Mouse (Mus musculus): ENCODE results near the gene Kcnq1. TPM values are rescaled to one million over a fixed set of nuclear protein-coding genes. Genes with fewer than 3 reads are reported as not detected.

The Kcnq1 gene
- polyA plus RNA-seq, 1 experiment from 2014 or later = 1.1 TPM

DNA sequence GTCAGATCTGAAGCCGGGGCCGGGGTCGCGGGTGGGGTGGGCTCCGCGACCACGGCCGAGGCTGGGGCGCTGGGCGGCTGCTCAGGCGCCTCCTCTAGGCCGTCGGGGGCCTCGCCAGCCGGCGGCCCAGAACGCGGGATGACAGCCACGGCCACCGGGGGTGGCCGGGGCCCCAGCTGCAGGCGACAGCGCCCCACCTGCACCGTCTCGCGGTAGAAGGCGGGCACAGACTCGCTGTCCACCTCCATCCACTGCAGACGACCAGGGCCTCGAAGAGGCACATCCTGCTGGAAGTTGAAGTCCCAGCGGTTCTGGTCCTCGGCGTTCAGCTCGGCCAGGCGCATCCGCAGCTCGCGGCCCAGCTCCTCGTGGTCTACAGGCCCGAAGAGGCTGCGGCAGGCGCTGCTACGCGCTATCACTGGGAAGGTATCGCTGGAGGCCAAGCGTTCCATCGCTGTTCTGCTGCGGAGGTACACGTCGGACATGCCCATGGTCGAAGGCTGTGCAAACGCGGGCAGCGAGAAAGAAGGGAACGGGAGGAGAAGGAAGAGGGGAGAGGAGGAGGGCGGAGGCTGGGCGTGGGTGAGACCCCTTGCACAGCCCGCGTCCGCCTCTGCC lies 354.2 kb downstream of the Kcnq1 start:
- Histone ChIP-seq H3K27me3 (ENCODE audit: control insufficient read depth, insufficient read depth, low read length) (no peaks in the 10 kb centered on the region), H3K9me3 (ENCODE audit: control insufficient read depth, low read length) (peaks cover 7% of the 10 kb centered on the region; the same call in 1 of the 2 replicates), H3K27ac (ENCODE audit: low read depth, low read length) (peak overlapping the region; percentile 57), H3K4me1 (ENCODE audit: control insufficient read depth, insufficient read depth, low read length) (peaks cover 9% of the 10 kb centered on the region), H3K9ac (ENCODE audit: low read length) (peak overlapping the region; percentile 78), H3K4me3 (ENCODE audit: low read depth, low read length) (peak overlapping the region; percentile 44), H3K36me3 (ENCODE audit: control insufficient read depth, insufficient read depth, low read length) (no peaks in the 10 kb centered on the region), H3K4me2 (peak overlapping the region; percentile 39)
- DNase-seq (ENCODE audit: low spot score, missing footprints) (peak; percentile 86), ATAC-seq (ENCODE audit: low FRiP score) (peak; percentile 25)
- WGBS = 33% methylated on average over 56 of the region's 60 CpGs

DNA sequence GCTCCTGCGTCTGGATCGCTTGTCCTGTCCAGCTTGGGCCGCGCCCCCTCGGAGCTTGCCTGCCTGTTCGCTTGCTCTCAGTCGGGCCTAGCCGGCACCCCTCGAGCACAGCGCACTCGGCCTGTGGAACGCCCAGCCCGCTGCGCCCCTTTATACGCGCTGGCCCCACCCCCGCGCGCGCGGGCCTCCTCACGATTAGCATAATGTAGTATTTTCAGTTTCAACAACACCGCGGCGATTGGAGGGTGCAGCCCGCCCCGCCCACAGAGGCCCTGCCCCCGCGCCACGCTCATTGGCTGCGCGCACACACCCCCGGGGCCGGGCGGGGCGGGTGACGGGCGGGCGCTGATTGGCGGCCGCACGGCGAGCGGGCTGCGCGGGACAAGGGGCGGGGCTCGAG lies 354.7 kb downstream of the Kcnq1 start, which contains the start of gene Cdkn1c:
Cdkn1c (minus strand) TSS at position 177 of the 400 bp plus-strand sequence.
- Histone ChIP-seq H3K36me3 (ENCODE audit: control insufficient read depth, insufficient read depth, low read length) (no peaks in the 10 kb centered on the region), H3K4me2 (peak within 1 kb of the TSS; percentile 39), H3K4me3 (ENCODE audit: low read depth, low read length) (peak within 1 kb of the TSS; percentile 44), H3K9ac (ENCODE audit: low read length) (peak within 1 kb of the TSS; percentile 78), H3K4me1 (ENCODE audit: control insufficient read depth, insufficient read depth, low read length) (peaks cover 9% of the 10 kb centered on the region), H3K27ac (ENCODE audit: low read depth, low read length) (peak within 1 kb of the TSS; percentile 57), H3K27me3 (ENCODE audit: control insufficient read depth, insufficient read depth, low read length) (no peaks in the 10 kb centered on the region; the same call in 1 of the 2 replicates), H3K9me3 (ENCODE audit: control insufficient read depth, low read length) (peaks cover 7% of the 10 kb centered on the region; the same call in 1 of the 2 replicates)
- DNase-seq (ENCODE audit: low spot score, missing footprints) = peak; percentile 97
- 32% methylated on average over 40 of the region's 48 CpGs for WGBS
- peak; percentile 88 for ATAC-seq (ENCODE audit: low FRiP score)

DNA sequence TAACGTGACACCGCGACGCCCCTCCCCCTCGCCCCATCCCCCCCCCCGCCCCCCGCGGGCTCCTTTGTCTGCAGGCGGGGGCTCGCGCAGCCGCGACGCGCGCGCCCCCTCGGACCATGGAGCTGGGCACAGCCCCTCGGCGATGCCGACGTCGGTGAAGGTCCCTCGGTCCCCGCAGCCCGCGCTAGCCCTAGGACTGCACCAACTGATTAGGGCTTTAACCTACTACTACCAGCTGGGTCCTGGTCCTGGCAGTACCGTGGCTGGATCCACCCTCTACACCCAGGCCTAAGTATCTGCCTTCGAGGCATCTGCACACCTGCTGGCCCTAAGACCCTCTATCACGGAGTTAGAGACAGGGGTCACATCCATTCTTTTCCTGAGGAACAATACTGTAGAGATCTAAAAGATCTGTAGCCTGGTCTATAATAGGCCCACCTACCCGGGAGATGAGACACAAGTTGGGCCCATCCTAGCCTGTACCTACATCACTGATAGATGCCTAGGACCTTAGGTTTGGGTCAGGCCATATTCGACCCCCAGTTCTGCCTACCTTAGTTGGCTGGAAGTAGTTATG lies 355.2 kb downstream of the Kcnq1 start:
- H3K27ac ChIP-seq (ENCODE audit: low read depth, low read length) = peak overlapping the region; percentile 10; the same call in 1 of the 2 replicates
- H3K27me3 ChIP-seq (ENCODE audit: control insufficient read depth, insufficient read depth, low read length) = no peaks in the 10 kb centered on the region; the same call in 1 of the 2 replicates
- peak overlapping the region; percentile 0; the same call in 1 of the 2 replicates for H3K4me3 ChIP-seq (ENCODE audit: low read depth, low read length)
- peak overlapping the region; percentile 22; the same call in 1 of the 2 replicates for H3K4me2 ChIP-seq
- no peak overlapping the region for H3K9ac ChIP-seq (ENCODE audit: low read length)
- ATAC-seq (ENCODE audit: low FRiP score) (peak; percentile 67), DNase-seq (ENCODE audit: low spot score, missing footprints) (peak; percentile 91)
- peaks cover 9% of the 10 kb centered on the region for H3K4me1 ChIP-seq (ENCODE audit: control insufficient read depth, insufficient read depth, low read length)
- 35% methylated on average over 26 of the region's 32 CpGs for WGBS
- peaks cover 7% of the 10 kb centered on the region; the same call in 1 of the 2 replicates for H3K9me3 ChIP-seq (ENCODE audit: control insufficient read depth, low read length)
- no peaks in the 10 kb centered on the region for H3K36me3 ChIP-seq (ENCODE audit: control insufficient read depth, insufficient read depth, low read length)

DNA sequence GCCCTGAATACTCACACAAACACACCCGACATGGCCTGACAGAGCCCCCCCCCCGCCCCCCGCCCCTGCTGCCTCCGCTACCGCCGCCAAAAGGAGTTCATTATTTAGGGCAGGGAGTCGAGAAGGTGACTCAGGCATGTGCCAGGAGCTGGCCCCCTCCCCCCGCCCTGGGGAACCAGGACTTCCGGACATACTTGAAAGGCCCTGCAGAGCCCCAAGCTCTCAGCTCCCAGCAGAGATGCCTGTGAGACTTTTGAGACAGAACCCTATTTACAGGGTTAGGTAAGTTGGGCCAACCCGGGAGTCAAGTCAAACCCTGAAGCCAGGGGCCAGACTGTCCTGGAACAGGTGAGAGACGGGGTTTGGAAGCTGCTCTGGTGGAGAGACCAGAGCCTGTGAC lies 355.8 kb downstream of the Kcnq1 start:
- H3K27me3 ChIP-seq (ENCODE audit: control insufficient read depth, insufficient read depth, low read length) = no peaks in the 10 kb centered on the region; the same call in 1 of the 2 replicates
- no peak overlapping the region for H3K4me2 ChIP-seq
- ATAC-seq (ENCODE audit: low FRiP score) (no peak), DNase-seq (ENCODE audit: low spot score, missing footprints) (no peak)
- no peaks in the 10 kb centered on the region for H3K36me3 ChIP-seq (ENCODE audit: control insufficient read depth, insufficient read depth, low read length)
- peaks cover 7% of the 10 kb centered on the region; the same call in 1 of the 2 replicates for H3K9me3 ChIP-seq (ENCODE audit: control insufficient read depth, low read length)
- H3K4me3 ChIP-seq (ENCODE audit: low read depth, low read length) = no peak overlapping the region
- H3K4me1 ChIP-seq (ENCODE audit: control insufficient read depth, insufficient read depth, low read length) = peaks cover 9% of the 10 kb centered on the region
- no peak overlapping the region for H3K27ac ChIP-seq (ENCODE audit: low read depth, low read length)
- no peak overlapping the region for H3K9ac ChIP-seq (ENCODE audit: low read length)
- WGBS = 46% methylated on average over 11 of the region's 11 CpGs

DNA sequence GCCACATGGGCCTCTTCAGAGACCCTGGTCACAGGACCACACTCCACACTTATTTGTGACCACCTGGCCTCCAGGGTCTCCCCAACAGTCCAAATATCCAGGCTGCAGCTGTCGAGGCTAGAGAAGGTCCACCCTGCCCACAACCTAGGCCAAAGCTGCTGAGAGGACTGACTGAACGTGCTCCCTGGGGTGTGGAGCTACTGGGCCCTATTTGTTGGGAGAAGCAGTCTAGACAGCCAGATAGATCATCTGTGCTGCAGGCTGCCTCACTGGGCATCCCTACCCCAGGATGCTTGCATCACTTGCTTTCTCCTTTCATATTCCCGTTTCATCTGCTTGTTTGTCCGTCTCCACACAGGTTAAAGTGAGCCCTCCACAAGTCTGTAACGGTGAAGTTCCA lies 356.4 kb downstream of the Kcnq1 start:
- no peak overlapping the region for H3K27ac ChIP-seq (ENCODE audit: low read depth, low read length)
- DNase-seq (ENCODE audit: low spot score, missing footprints) (no peak), ATAC-seq (ENCODE audit: low FRiP score) (no peak)
- H3K4me2 ChIP-seq = no peak overlapping the region
- H3K4me1 ChIP-seq (ENCODE audit: control insufficient read depth, insufficient read depth, low read length) = peaks cover 15% of the 10 kb centered on the region
- no peaks in the 10 kb centered on the region; the same call in 1 of the 2 replicates for H3K27me3 ChIP-seq (ENCODE audit: control insufficient read depth, insufficient read depth, low read length)
- peaks cover 7% of the 10 kb centered on the region; the same call in 1 of the 2 replicates for H3K9me3 ChIP-seq (ENCODE audit: control insufficient read depth, low read length)
- WGBS = 76% methylated on average over 5 of the region's 5 CpGs
- no peaks in the 10 kb centered on the region for H3K36me3 ChIP-seq (ENCODE audit: control insufficient read depth, insufficient read depth, low read length)
- H3K9ac ChIP-seq (ENCODE audit: low read length) = no peak overlapping the region
- no peak overlapping the region for H3K4me3 ChIP-seq (ENCODE audit: low read depth, low read length)

DNA sequence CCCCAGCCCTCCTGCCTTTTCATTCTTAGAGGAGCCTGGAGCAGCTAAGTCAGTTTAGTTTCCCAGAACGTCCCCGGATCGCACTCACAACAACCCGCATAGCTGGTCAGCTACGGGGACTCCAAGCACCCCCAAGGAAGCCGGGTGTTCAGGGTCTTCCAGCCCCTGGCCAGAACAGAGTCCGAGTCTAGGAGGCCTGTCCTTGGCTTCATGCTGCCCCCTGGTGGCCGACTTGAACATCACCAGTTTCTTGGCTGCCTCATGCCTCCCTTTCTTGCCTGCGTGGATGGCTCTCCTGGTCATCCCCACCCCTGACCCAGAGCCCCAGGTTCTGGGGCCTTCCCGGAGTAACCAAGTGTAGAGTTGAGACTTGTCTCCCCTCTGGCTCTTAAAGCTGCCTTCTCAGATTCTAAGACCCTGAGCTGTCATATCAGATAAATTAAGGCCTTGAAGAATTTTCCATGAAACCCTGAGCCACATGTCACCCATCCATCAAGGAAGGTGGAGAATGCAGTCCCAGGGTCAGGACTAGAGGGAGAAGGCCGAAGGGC lies 357.8 kb downstream of the Kcnq1 start:
- peaks cover 23% of the 10 kb centered on the region for H3K4me1 ChIP-seq (ENCODE audit: control insufficient read depth, insufficient read depth, low read length)
- H3K27me3 ChIP-seq (ENCODE audit: control insufficient read depth, insufficient read depth, low read length) = no peaks in the 10 kb centered on the region; the same call in 1 of the 2 replicates
- no peak overlapping the region for H3K9ac ChIP-seq (ENCODE audit: low read length)
- WGBS = 39% methylated on average over 11 of the region's 11 CpGs
- ATAC-seq (ENCODE audit: low FRiP score) (no peak), DNase-seq (ENCODE audit: low spot score, missing footprints) (peak; percentile 97)
- no peak overlapping the region for H3K4me2 ChIP-seq
- no peaks in the 10 kb centered on the region for H3K36me3 ChIP-seq (ENCODE audit: control insufficient read depth, insufficient read depth, low read length)
- no peak overlapping the region for H3K4me3 ChIP-seq (ENCODE audit: low read depth, low read length)
- H3K9me3 ChIP-seq (ENCODE audit: control insufficient read depth, low read length) = peaks cover 7% of the 10 kb centered on the region; the same call in 1 of the 2 replicates
- no peak overlapping the region for H3K27ac ChIP-seq (ENCODE audit: low read depth, low read length)

DNA sequence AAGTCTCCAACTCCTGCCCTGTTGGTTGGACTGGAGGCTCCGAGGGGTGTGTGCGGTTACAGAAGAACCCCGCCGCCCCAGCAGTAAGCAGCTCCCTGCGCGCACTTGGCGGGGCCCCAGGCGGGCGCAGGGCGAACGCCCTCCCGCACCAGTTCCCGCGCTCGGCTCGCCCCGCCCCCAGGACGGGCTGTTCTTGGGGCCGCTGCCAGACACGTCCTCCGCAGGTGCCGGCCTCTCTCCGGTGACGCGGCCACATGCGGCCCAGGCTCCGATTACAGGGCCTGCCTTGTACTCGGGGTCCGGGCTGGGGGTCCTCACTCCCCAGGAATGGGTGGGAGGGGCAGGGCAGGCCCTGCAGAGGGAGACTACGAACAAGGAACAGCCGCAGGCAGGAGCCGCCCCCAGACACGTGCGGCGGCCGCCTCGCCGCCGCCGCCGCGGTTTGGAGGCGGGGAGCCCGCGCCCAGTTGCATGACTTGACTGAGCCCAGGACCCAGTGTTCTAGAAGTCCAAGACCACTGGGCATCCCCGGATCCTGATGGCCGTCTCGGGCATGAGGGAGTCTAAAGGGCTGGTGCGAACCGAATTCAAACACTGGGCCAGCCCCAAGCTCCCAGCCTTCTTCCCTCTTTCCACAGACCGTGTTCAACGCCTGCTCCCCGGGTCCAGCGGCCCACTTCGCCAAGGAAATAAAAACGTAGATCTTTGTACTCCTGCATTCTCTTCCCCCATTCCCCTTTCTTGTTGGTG lies 358.8 kb downstream of the Kcnq1 start:
- H3K36me3 ChIP-seq (ENCODE audit: control insufficient read depth, insufficient read depth, low read length) = no peaks in the 10 kb centered on the region
- no peaks in the 10 kb centered on the region; the same call in 1 of the 2 replicates for H3K27me3 ChIP-seq (ENCODE audit: control insufficient read depth, insufficient read depth, low read length)
- peak overlapping the region; percentile 26 for H3K4me3 ChIP-seq (ENCODE audit: low read depth, low read length)
- H3K4me1 ChIP-seq (ENCODE audit: control insufficient read depth, insufficient read depth, low read length) = peaks cover 23% of the 10 kb centered on the region
- no peak overlapping the region for H3K27ac ChIP-seq (ENCODE audit: low read depth, low read length)
- peak overlapping the region; percentile 54 for H3K4me2 ChIP-seq
- peaks cover 7% of the 10 kb centered on the region; the same call in 1 of the 2 replicates for H3K9me3 ChIP-seq (ENCODE audit: control insufficient read depth, low read length)
- 26% methylated on average over 56 of the region's 56 CpGs for WGBS
- peak overlapping the region; percentile 56 for H3K9ac ChIP-seq (ENCODE audit: low read length)
- ATAC-seq (ENCODE audit: low FRiP score) (no peak), DNase-seq (ENCODE audit: low spot score, missing footprints) (peak; percentile 90)

DNA sequence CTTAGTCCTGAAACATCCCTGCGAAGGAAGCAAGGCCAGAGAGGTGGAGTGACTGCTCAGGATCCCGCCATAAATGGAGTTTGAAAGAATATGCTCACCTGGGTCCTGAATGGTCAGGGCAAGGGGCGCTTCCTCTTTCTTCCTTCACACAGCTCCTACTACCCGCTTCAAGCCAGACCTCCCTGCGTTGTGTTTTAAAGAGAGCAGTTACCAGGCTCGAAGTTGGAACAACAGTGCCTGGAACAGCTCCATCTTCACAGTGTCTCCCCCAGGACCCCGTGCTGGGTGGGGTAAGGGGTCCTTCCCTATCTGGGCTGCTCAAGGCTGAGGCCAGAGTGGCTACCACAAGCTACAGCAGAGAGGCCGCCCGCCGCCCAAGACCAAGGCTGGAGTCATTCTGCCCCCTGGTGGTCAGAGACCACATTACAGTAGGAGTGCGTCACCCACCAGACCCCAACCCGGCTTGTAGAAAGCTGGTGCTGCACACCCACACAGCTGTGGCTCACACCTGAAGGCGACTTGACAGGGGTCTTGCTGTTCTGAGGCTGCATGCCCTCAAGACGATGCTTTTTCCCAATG lies 360.0 kb downstream of the Kcnq1 start:
- peaks cover 23% of the 10 kb centered on the region for H3K4me1 ChIP-seq (ENCODE audit: control insufficient read depth, insufficient read depth, low read length)

More for the DNA sequence above, 360.0 kb downstream of the Kcnq1 start:
- no peak overlapping the region for H3K4me2 ChIP-seq
- no peak overlapping the region for H3K9ac ChIP-seq (ENCODE audit: low read length)
- no peak overlapping the region for H3K27ac ChIP-seq (ENCODE audit: low read depth, low read length)
- no peaks in the 10 kb centered on the region; the same call in 1 of the 2 replicates for H3K27me3 ChIP-seq (ENCODE audit: control insufficient read depth, insufficient read depth, low read length)
- no peaks in the 10 kb centered on the region for H3K9me3 ChIP-seq (ENCODE audit: control insufficient read depth, low read length)
- WGBS = 34% methylated on average over 14 of the region's 14 CpGs
- DNase-seq (ENCODE audit: low spot score, missing footprints) = peak; percentile 99
- no peaks in the 10 kb centered on the region for H3K36me3 ChIP-seq (ENCODE audit: control insufficient read depth, insufficient read depth, low read length)
- ATAC-seq (ENCODE audit: low FRiP score) = peak; percentile 52
- no peak overlapping the region for H3K4me3 ChIP-seq (ENCODE audit: low read depth, low read length)

All from midbrain, embryonic 11.5 days (tissue).